In genomic region chr8:83703426-83703825, GRCm38 (mm10) we compare ENCODE assay signal across 22 mouse cellular contexts.
"Had no signal": no experiment of that assay in that cellular context is flagged by ENCODE, and none has a peak within 500 bp of the region (broad histone marks: within the 10 kb centered on the region; RNA-seq: fewer than 3 reads in every experiment).

No protein-coding gene starts in this region.

- H3K4me3 ChIP-seq: gastrocnemius, adult 2 months; heart, embryonic 10.5 days; heart, embryonic 12.5 days; hindbrain, embryonic 10.5 days; hindbrain, embryonic 12.5 days; intestine, embryonic 15.5 days; layer of hippocampus, adult 2 months; limb, embryonic 10.5 days; limb, embryonic 12.5 days had no signal

- H3K27ac ChIP-seq: gastrocnemius, adult 2 months; heart, embryonic 10.5 days; hindbrain, embryonic 10.5 days; hindbrain, embryonic 12.5 days; hindbrain, embryonic 14.5 days; intestine, embryonic 15.5 days; layer of hippocampus, adult 2 months; limb, embryonic 10.5 days; limb, embryonic 12.5 days; liver, embryonic 14.5 days had no signal

- DNase-seq: gastrocnemius, adult 2 months; gastrocnemius, postnatal 10 days; gastrocnemius, postnatal 25 days; heart, adult 18-20 months; heart, postnatal 10 days; heart, postnatal 4 days; kidney, adult 18-20 months; kidney, adult 8-10 months; kidney, postnatal 10 days; kidney, postnatal 25 days; kidney, postnatal 4 days; liver had no signal
